Mouse (Mus musculus): ENCODE results near the gene Styx. TPM values are rescaled to one million over a fixed set of nuclear protein-coding genes. Genes with fewer than 3 reads are reported as not detected.
A peak's percentile ranks its signal among the peaks of the same experiment; 100 is the strongest.

Styx gene
- polyA plus RNA-seq, 1 experiment from 2014 or later = 74.8 TPM

- Histone ChIP-seq H3K27me3 (no peaks in the 10 kb centered on the region), H3K9ac (no peak overlapping the region), H3K4me1 (no peaks in the 10 kb centered on the region), H3K9me3 (replicated peaks) (no peaks in the 10 kb centered on the region; the same call in 1 of the 2 replicates), H3K4me2 (replicated peaks) (no peak overlapping the region), H3K36me3 (peaks cover 8% of the 10 kb centered on the region), H3K27ac (replicated peaks) (no peak overlapping the region), H3K4me3 (replicated peaks) (no peak overlapping the region)
- no peak for ATAC-seq (ENCODE audit: insufficient number of reproducible peaks, low FRiP score, low TSS enrichment, low read depth)
- WGBS = 75% methylated on average over 16 of the region's 16 CpGs
Observed at GRCm38 (mm10) chr14:45364211-45365195, 13.6 kb downstream of the Styx start.

- no peak overlapping the region for H3K4me3 ChIP-seq (replicated peaks)
- WGBS = 89% methylated on average over 6 of the region's 6 CpGs
- no peak for ATAC-seq (ENCODE audit: insufficient number of reproducible peaks, low FRiP score, low TSS enrichment, low read depth)
- peaks cover 14% of the 10 kb centered on the region for H3K36me3 ChIP-seq
- H3K27me3 ChIP-seq = no peaks in the 10 kb centered on the region
- no peak overlapping the region for H3K9ac ChIP-seq
- H3K4me1 ChIP-seq = no peaks in the 10 kb centered on the region
- H3K4me2 ChIP-seq (replicated peaks) = no peak overlapping the region
- H3K9me3 ChIP-seq (replicated peaks) = no peaks in the 10 kb centered on the region; the same call in 1 of the 2 replicates
- H3K27ac ChIP-seq (replicated peaks) = no peak overlapping the region
Observed at GRCm38 (mm10) chr14:45365196-45365587, 14.3 kb downstream of the Styx start.

- H3K9ac ChIP-seq = no peak overlapping the region
- WGBS = 91% methylated on average over 3 of the region's 3 CpGs
- H3K4me1 ChIP-seq = no peaks in the 10 kb centered on the region
Observed at GRCm38 (mm10) chr14:45378771-45379170, 27.9 kb downstream of the Styx start.

GRCm38 (mm10) chr14:45380756-45381155 lies 29.9 kb downstream of the Styx start:
- H3K4me2 ChIP-seq (replicated peaks) = no peak overlapping the region
- no peak for ATAC-seq (ENCODE audit: insufficient number of reproducible peaks, low FRiP score, low TSS enrichment, low read depth)
- H3K9ac ChIP-seq = no peak overlapping the region
- H3K36me3 ChIP-seq = peaks cover 24% of the 10 kb centered on the region
- no peak overlapping the region for H3K27ac ChIP-seq (replicated peaks)
- H3K4me3 ChIP-seq (replicated peaks) = no peak overlapping the region
- WGBS = 64% methylated on average over 6 of the region's 6 CpGs
- H3K9me3 ChIP-seq (replicated peaks) = no peaks in the 10 kb centered on the region
- H3K27me3 ChIP-seq = no peaks in the 10 kb centered on the region
- no peaks in the 10 kb centered on the region for H3K4me1 ChIP-seq

More at GRCm38 (mm10) chr14:45378771-45379170, 27.9 kb downstream of the Styx start:
- H3K4me3 ChIP-seq (replicated peaks) = no peak overlapping the region
- H3K27me3 ChIP-seq = no peaks in the 10 kb centered on the region
- H3K36me3 ChIP-seq = peaks cover 24% of the 10 kb centered on the region
- no peak for ATAC-seq (ENCODE audit: insufficient number of reproducible peaks, low FRiP score, low TSS enrichment, low read depth)
- no peak overlapping the region for H3K27ac ChIP-seq (replicated peaks)
- no peaks in the 10 kb centered on the region for H3K9me3 ChIP-seq (replicated peaks)
- H3K4me2 ChIP-seq (replicated peaks) = no peak overlapping the region

- H3K36me3 ChIP-seq = peaks cover 24% of the 10 kb centered on the region
- ATAC-seq (ENCODE audit: insufficient number of reproducible peaks, low FRiP score, low TSS enrichment, low read depth) = no peak
Observed at GRCm38 (mm10) chr14:45382912-45383311, 32.0 kb downstream of the Styx start.

GRCm38 (mm10) chr14:45385596-45385995 lies 34.7 kb downstream of the Styx start:
- WGBS = 87% methylated on average over 2 of the region's 2 CpGs
- H3K36me3 ChIP-seq = 0 out of 2 replicates have a peak, but pooled peaks cover 6% of the 10 kb centered on the region
- H3K4me2 ChIP-seq (replicated peaks) = no peak overlapping the region
- H3K27ac ChIP-seq (replicated peaks) = no peak overlapping the region
- H3K27me3 ChIP-seq = no peaks in the 10 kb centered on the region
- no peaks in the 10 kb centered on the region for H3K9me3 ChIP-seq (replicated peaks)
- H3K4me1 ChIP-seq = 0 out of 2 replicates have a peak, but pooled peaks cover 13% of the 10 kb centered on the region
- no peak overlapping the region for H3K4me3 ChIP-seq (replicated peaks)
- H3K9ac ChIP-seq = no peak overlapping the region
- no peak for ATAC-seq (ENCODE audit: insufficient number of reproducible peaks, low FRiP score, low TSS enrichment, low read depth)

More at GRCm38 (mm10) chr14:45382912-45383311, 32.0 kb downstream of the Styx start:
- H3K9ac ChIP-seq = no peak overlapping the region
- WGBS = 79% methylated on average over 4 of the region's 4 CpGs
- no peaks in the 10 kb centered on the region for H3K9me3 ChIP-seq (replicated peaks)
- H3K4me2 ChIP-seq (replicated peaks) = no peak overlapping the region
- H3K27me3 ChIP-seq = no peaks in the 10 kb centered on the region
- H3K4me1 ChIP-seq = 0 out of 2 replicates have a peak, but pooled peaks cover 6% of the 10 kb centered on the region
- H3K4me3 ChIP-seq (replicated peaks) = no peak overlapping the region
- H3K27ac ChIP-seq (replicated peaks) = no peak overlapping the region

GRCm38 (mm10) chr14:45387480-45387879 lies 36.6 kb downstream of the Styx start:
- Histone ChIP-seq H3K27ac (replicated peaks) (no peak overlapping the region; the same call in 1 of the 2 replicates), H3K4me1 (0 out of 2 replicates have a peak, but pooled peaks cover 13% of the 10 kb centered on the region), H3K27me3 (no peaks in the 10 kb centered on the region), H3K9me3 (replicated peaks) (no peaks in the 10 kb centered on the region), H3K4me3 (replicated peaks) (peak overlapping the region; percentile 93), H3K36me3 (no peaks in the 10 kb centered on the region), H3K9ac (no peak overlapping the region), H3K4me2 (replicated peaks) (peak overlapping the region; percentile 71)
- WGBS = 34% methylated on average over 2 of the region's 2 CpGs
- no peak for ATAC-seq (ENCODE audit: insufficient number of reproducible peaks, low FRiP score, low TSS enrichment, low read depth)

- peak overlapping the region; percentile 93 for H3K4me3 ChIP-seq (replicated peaks)
- ATAC-seq (ENCODE audit: insufficient number of reproducible peaks, low FRiP score, low TSS enrichment, low read depth) = peak; percentile 96
- WGBS = under 1% methylated on average over 70 of the region's 71 CpGs
- H3K36me3 ChIP-seq = no peaks in the 10 kb centered on the region
- H3K4me1 ChIP-seq = 0 out of 2 replicates have a peak, but pooled peaks cover 13% of the 10 kb centered on the region
- no peaks in the 10 kb centered on the region for H3K9me3 ChIP-seq (replicated peaks)
- H3K9ac ChIP-seq = peak overlapping the region; percentile 80
- H3K4me2 ChIP-seq (replicated peaks) = peak overlapping the region; percentile 71
- no peaks in the 10 kb centered on the region for H3K27me3 ChIP-seq
- peak overlapping the region; percentile 87 for H3K27ac ChIP-seq (replicated peaks)
Observed at GRCm38 (mm10) chr14:45388345-45389181, 37.7 kb downstream of the Styx start.

GRCm38 (mm10) chr14:45389194-45389593 lies 38.3 kb downstream of the Styx start:
- WGBS = 17% methylated on average over 3 of the region's 3 CpGs
- Histone ChIP-seq H3K9ac (peak overlapping the region; percentile 80), H3K4me2 (replicated peaks) (peak overlapping the region; percentile 71), H3K36me3 (no peaks in the 10 kb centered on the region), H3K4me1 (0 out of 2 replicates have a peak, but pooled peaks cover 13% of the 10 kb centered on the region), H3K9me3 (replicated peaks) (no peaks in the 10 kb centered on the region), H3K4me3 (replicated peaks) (peak overlapping the region; percentile 93), H3K27ac (replicated peaks) (peak overlapping the region; percentile 87), H3K27me3 (no peaks in the 10 kb centered on the region)
- ATAC-seq (ENCODE audit: insufficient number of reproducible peaks, low FRiP score, low TSS enrichment, low read depth) = peak; percentile 56

GRCm38 (mm10) chr14:45399836-45400235 lies 48.9 kb downstream of the Styx start:
- no peaks in the 10 kb centered on the region for H3K36me3 ChIP-seq
- ATAC-seq (ENCODE audit: insufficient number of reproducible peaks, low FRiP score, low TSS enrichment, low read depth) = no peak
- 82% methylated on average over 3 of the region's 3 CpGs for WGBS
- H3K4me2 ChIP-seq (replicated peaks) = no peak overlapping the region
- no peaks in the 10 kb centered on the region for H3K4me1 ChIP-seq
- no peak overlapping the region for H3K27ac ChIP-seq (replicated peaks)
- H3K9me3 ChIP-seq (replicated peaks) = no peaks in the 10 kb centered on the region
- H3K9ac ChIP-seq = no peak overlapping the region
- no peaks in the 10 kb centered on the region for H3K27me3 ChIP-seq
- H3K4me3 ChIP-seq (replicated peaks) = no peak overlapping the region

GRCm38 (mm10) chr14:45403651-45404050 lies 52.8 kb downstream of the Styx start:
- WGBS = 80% methylated on average over 7 of the region's 7 CpGs

More at GRCm38 (mm10) chr14:45403651-45404050, 52.8 kb downstream of the Styx start:
- Histone ChIP-seq H3K27ac (replicated peaks) (no peak overlapping the region), H3K9ac (no peak overlapping the region), H3K27me3 (no peaks in the 10 kb centered on the region), H3K4me3 (replicated peaks) (no peak overlapping the region), H3K4me2 (replicated peaks) (no peak overlapping the region), H3K36me3 (no peaks in the 10 kb centered on the region), H3K4me1 (no peaks in the 10 kb centered on the region), H3K9me3 (replicated peaks) (no peaks in the 10 kb centered on the region)
- no peak for ATAC-seq (ENCODE audit: insufficient number of reproducible peaks, low FRiP score, low TSS enrichment, low read depth)

All from embryonic facial prominence, embryonic 15.5 days (tissue).